Mouse (Mus musculus) C2C12 (cell line): ENCODE measurements around the gene Camta1. TPM values are rescaled to one million over a fixed set of nuclear protein-coding genes. Genes with fewer than 3 reads are reported as not detected.

Source experiments
- H3K27me3 ChIP-seq: one replicate; pipeline ENCODE4 v1.6.1; 2011; ENCODE audit not compliant: control insufficient read depth, insufficient read depth, insufficient read length
- H3K36me3 ChIP-seq: one replicate; pipeline ENCODE4 v1.6.1; 2011; ENCODE audit not compliant: control insufficient read depth, insufficient read depth
- H3K4me3 ChIP-seq: one replicate; pipeline ENCODE4 v1.5.1; 2011; ENCODE audit warnings: mild to moderate bottlenecking, control low read depth; ENCODE audit not compliant: poor library complexity, insufficient read depth, severe bottlenecking
- H3K79me2 ChIP-seq: one replicate; pipeline ENCODE4 v1.6.1; 2011; ENCODE audit not compliant: control insufficient read depth, insufficient read depth
- H3K79me3 ChIP-seq: one replicate; pipeline ENCODE4 v1.6.1; 2011; ENCODE audit warnings: low read depth, control low read depth
- H3ac ChIP-seq: one replicate; pipeline ENCODE3; 2011; ENCODE audit warnings: low read depth; ENCODE audit not compliant: control insufficient read depth, insufficient read length
- CEBPB ChIP-seq: IDR thresholded peaks from one replicate; pipeline ENCODE4 v1.6.1; 2011; ENCODE audit warnings: low read depth, mild to moderate bottlenecking, control low read depth, moderate library complexity
- CTCF ChIP-seq: IDR thresholded peaks from one replicate; pipeline ENCODE4 v1.5.1; 2011; ENCODE audit not compliant: control insufficient read depth, insufficient read depth, insufficient read length
- FOSL1 ChIP-seq: IDR thresholded peaks from one replicate; pipeline ENCODE4 v1.8.0; 2011; ENCODE audit warnings: mild to moderate bottlenecking, low read length; ENCODE audit not compliant: poor library complexity, insufficient read depth, severe bottlenecking
- MAX ChIP-seq: IDR thresholded peaks from one replicate; pipeline ENCODE4 v1.6.1; 2011; ENCODE audit warnings: mild to moderate bottlenecking, control low read depth
- MYOD1 ChIP-seq: IDR thresholded peaks from one replicate; pipeline ENCODE4 v1.6.1; 2011; ENCODE audit warnings: low read depth; ENCODE audit not compliant: control insufficient read depth, insufficient read length
- MYOG ChIP-seq: IDR thresholded peaks from one replicate; pipeline ENCODE4 v1.6.1; 2011; ENCODE audit not compliant: control insufficient read depth, insufficient read length; ENCODE audit errors: extremely low read depth
- USF1 ChIP-seq: IDR thresholded peaks from one replicate; pipeline ENCODE4 v1.6.1; 2011; ENCODE audit warnings: low read depth, mild to moderate bottlenecking, control low read depth, moderate library complexity
- polyA plus RNA-seq: library from polyadenylated mRNA; unstranded; fragments of >200 nt; fragmentation: generic; extraction: Trizol; gene quantifications from one replicate; pipeline ENCODE4 v1.2.1, GENCODE M21; 2012; ENCODE audit warnings: missing spikeins

The Camta1 gene
- polyA plus RNA-seq, 1 experiment: 21.7 TPM

DNA sequence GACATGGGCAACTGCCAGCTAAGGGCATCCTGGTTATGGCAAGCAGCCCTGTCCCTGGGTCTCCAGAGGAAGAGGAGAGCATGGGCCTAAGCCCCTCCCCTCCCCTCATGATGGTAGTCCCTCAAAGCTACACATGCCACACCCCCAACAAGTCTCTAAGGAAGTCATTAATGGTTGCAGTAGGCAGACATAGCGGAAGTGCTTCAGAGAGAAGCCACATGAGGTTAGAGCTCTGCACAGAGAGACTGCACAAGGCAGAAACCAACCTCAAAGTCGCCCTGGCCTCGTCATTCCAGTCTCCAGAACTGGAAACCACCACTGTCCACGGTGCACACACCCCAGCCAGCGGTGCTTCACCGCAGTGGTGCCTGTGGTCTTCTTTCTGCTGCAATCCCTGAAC lies 709.7 kb downstream of the Camta1 start:
- H3K79me3 ChIP-seq: no peaks in the 10 kb centered on the region
- no peak for TF ChIP-seq CTCF
- no peak for TF ChIP-seq USF1
- TF ChIP-seq FOSL1: no peak
- TF ChIP-seq MYOD1: no peak
- TF ChIP-seq CEBPB: no peak
- no peak for TF ChIP-seq MAX
- no peak for TF ChIP-seq MYOG
- H3K27me3 ChIP-seq: peaks cover 55% of the 10 kb centered on the region
- H3ac ChIP-seq: no peak overlapping the region
- no peak overlapping the region for H3K4me3 ChIP-seq
- H3K79me2 ChIP-seq: no peaks in the 10 kb centered on the region
- no peaks in the 10 kb centered on the region for H3K36me3 ChIP-seq

GRCm38 (mm10) chr4:151150842-151151241 lies 710.8 kb downstream of the Camta1 start:
- H3K79me3 ChIP-seq: no peaks in the 10 kb centered on the region
- H3K36me3 ChIP-seq: no peaks in the 10 kb centered on the region
- TF ChIP-seq MAX (no peak), CEBPB (no peak), FOSL1 (no peak), MYOG (no peak), CTCF (no peak), MYOD1 (no peak), USF1 (no peak)
- H3K27me3 ChIP-seq: peaks cover 65% of the 10 kb centered on the region
- H3ac ChIP-seq: no peak overlapping the region
- H3K4me3 ChIP-seq: no peak overlapping the region
- H3K79me2 ChIP-seq: no peaks in the 10 kb centered on the region

- Histone ChIP-seq H3ac (no peak overlapping the region), H3K36me3 (no peaks in the 10 kb centered on the region), H3K79me2 (no peaks in the 10 kb centered on the region), H3K4me3 (no peak overlapping the region), H3K79me3 (no peaks in the 10 kb centered on the region), H3K27me3 (peaks cover 66% of the 10 kb centered on the region)
- TF ChIP-seq CTCF: no peak
- TF ChIP-seq USF1: no peak
- no peak for TF ChIP-seq MAX
- no peak for TF ChIP-seq CEBPB
- TF ChIP-seq FOSL1: no peak
- no peak for TF ChIP-seq MYOD1
- no peak for TF ChIP-seq MYOG
These were observed 711.6 kb downstream of the Camta1 start for GRCm38 (mm10) chr4:151150115-151150514.

DNA sequence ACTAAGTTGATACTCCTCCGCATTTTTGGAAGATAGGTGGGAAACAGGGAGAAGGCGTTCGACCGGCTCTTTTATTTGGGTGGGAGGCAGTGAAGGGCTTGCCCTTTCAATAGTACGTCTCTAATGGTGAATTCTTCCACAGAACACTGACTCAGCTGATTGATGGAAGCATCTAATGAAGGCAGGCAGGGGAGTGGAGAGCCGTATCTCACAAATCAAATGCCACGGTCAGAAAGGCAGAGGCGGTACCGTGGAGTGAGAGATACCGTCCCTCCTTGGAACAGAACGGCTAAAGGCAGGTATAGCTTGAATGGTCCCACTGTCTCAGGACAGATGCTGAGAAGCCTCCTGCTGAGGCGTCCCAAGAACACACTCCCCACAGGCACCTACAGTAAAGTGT lies 714.1 kb downstream of the Camta1 start:
- no peaks in the 10 kb centered on the region for H3K79me3 ChIP-seq
- no peaks in the 10 kb centered on the region for H3K79me2 ChIP-seq
- H3K27me3 ChIP-seq: peaks cover 76% of the 10 kb centered on the region
- H3K4me3 ChIP-seq: no peak overlapping the region
- no peak for TF ChIP-seq FOSL1
- TF ChIP-seq CTCF: no peak
- no peak for TF ChIP-seq MAX
- no peak for TF ChIP-seq CEBPB
- TF ChIP-seq MYOG: no peak
- TF ChIP-seq MYOD1: no peak
- no peak for TF ChIP-seq USF1
- H3K36me3 ChIP-seq: no peaks in the 10 kb centered on the region
- no peak overlapping the region for H3ac ChIP-seq

GRCm38 (mm10) chr4:151144121-151144520 lies 717.6 kb downstream of the Camta1 start:
- Histone ChIP-seq H3K79me3 (no peaks in the 10 kb centered on the region), H3K4me3 (no peak overlapping the region), H3K36me3 (no peaks in the 10 kb centered on the region), H3ac (no peak overlapping the region), H3K79me2 (no peaks in the 10 kb centered on the region), H3K27me3 (peaks cover 75% of the 10 kb centered on the region)
- TF ChIP-seq USF1 (no peak), CEBPB (no peak), MYOD1 (no peak), CTCF (no peak), FOSL1 (no peak), MYOG (no peak)

- H3K79me2 ChIP-seq: no peaks in the 10 kb centered on the region
- H3K4me3 ChIP-seq: no peak overlapping the region
- H3K36me3 ChIP-seq: no peaks in the 10 kb centered on the region
- peaks cover 79% of the 10 kb centered on the region for H3K27me3 ChIP-seq
- H3ac ChIP-seq: no peak overlapping the region
- H3K79me3 ChIP-seq: no peaks in the 10 kb centered on the region
- TF ChIP-seq MYOG (no peak), USF1 (no peak), MYOD1 (no peak), CTCF (peak; percentile 68), CEBPB (no peak), MAX (no peak), FOSL1 (no peak)
These were observed 720.3 kb downstream of the Camta1 start for GRCm38 (mm10) chr4:151141196-151141880.
